Mouse (Mus musculus): ENCODE measurements at regions not wholly inside any gene's neighbourhood (a gene's known extent, or its start where the extent isn't known, plus 50 kb on each side); places are given as distances from the start of the nearest gene placed in this dataset.

DNA sequence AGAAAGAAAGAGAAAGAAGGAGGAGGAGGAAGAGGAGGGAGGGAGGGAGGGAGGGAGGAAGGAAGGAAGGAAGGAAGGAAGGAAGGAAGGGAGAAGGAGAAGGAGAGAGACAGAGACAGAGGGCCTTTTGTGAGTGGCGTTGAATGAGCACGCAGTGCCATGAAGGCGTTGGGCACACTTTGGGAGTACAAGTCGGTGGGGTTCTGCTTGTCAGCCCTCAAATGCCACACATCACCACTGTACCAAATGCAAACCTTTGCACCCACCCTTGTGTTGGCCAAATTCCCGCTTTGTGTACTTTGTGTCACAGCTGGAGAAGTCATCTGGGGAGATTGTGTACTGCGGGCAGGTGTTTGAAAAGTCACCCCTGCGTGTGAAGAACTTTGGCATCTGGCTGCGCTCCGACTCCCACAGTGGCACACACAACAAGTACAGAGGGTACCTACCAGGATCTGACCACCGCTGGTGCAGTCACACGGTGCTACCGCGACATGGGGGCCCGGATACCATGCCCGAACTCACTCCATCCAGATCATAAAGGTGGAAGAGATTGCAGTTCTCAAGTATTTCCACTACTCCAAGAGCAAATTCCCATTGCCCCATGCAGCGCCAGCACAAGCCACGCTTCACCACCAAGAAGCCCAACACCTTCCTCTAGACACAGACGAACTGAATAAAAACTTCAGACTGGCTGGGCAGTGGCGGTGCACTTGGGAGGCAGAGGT is 49.8 kb upstream of the Cpsf6 start:
- H3K4me3 ChIP-seq (replicated peaks in 1 of 3; ENCODE audit: low read depth in 2 of 3, low read length in 2 of 3, poor library complexity in 1 of 3) = no peak overlapping the region
- TF ChIP-seq UBTF (IDR thresholded peaks at IDR 0.05; ENCODE audit: low read depth, low read length) (no peak), NRF1 (IDR thresholded peaks at IDR 0.05; ENCODE audit: low read depth, low read length) (no peak), POLR2AphosphoS2 (IDR thresholded peaks at IDR 0.05; ENCODE audit: low read depth, low read length) (no peak)
- H3K9ac ChIP-seq (ENCODE audit: insufficient read depth, low read depth) = no peak overlapping the region
- peaks cover 0 to 8% of the 10 kb centered on the region in 2 experiments; a peak in 2 of 4 replicates for H3K4me1 ChIP-seq (ENCODE audit: control insufficient read depth in 1 of 2, insufficient read depth in 2 of 2)
- H3K27me3 ChIP-seq (replicated peaks) = no peaks in the 10 kb centered on the region
- no peaks in the 10 kb centered on the region for H3K79me2 ChIP-seq (replicated peaks; ENCODE audit: control insufficient read depth, extremely low read depth, insufficient read depth, poor library complexity, severe bottlenecking)
- no peak overlapping the region for H3K27ac ChIP-seq (ENCODE audit: insufficient read depth, low read depth)
- no peaks in the 10 kb centered on the region for H3K36me3 ChIP-seq (replicated peaks in 1 of 2; ENCODE audit: control insufficient read depth in 1 of 2, insufficient read depth in 1 of 2, low read length in 1 of 2)
- no peak for DNase-seq (ENCODE audit: extremely low read depth)
- in situ Hi-C loops (cut with MboI; ENCODE audit: low pct_ligation_motif_present, low pct_unique_long_range_greater_than_20kb, low sequenced_read_pairs) = loop anchor here (25.0 kb wide), 1 partner anchor 167 kb away; no protein-coding TSS in a partner anchor
- dilution Hi-C loops (cut with MboI; ENCODE audit: extremely low pct_ligation_motif_present, extremely low pct_unique_long_range_greater_than_20kb, low sequenced_read_pairs) = no loop called here
- H3K4me2 ChIP-seq (ENCODE audit: insufficient read depth, low read depth, poor library complexity, severe bottlenecking) = no peak overlapping the region
- H3K9me3 ChIP-seq (replicated peaks; ENCODE audit: low read length) = no peaks in the 10 kb centered on the region

Data from CH12.LX (cell line).